Mouse (Mus musculus) G1E (cell line): ENCODE measurements around the gene Med27. TPM values are rescaled to one million over a fixed set of nuclear protein-coding genes. Genes with fewer than 3 reads are reported as not detected.

ENCODE experiments used
- ATAC-seq: 2 replicates; pipeline ENCODE4 v1.8.0; 2016; ENCODE audit warnings: mild to moderate bottlenecking; ENCODE audit not compliant: insufficient number of reproducible peaks, poor library complexity, low FRiP score, severe bottlenecking; ENCODE audit errors: extremely low read depth
- DNase-seq: peaks from one replicate; pipeline ENCODE4 v3.0.0; 2012; ENCODE audit warnings: low spot score
- H3K27me3 ChIP-seq: 2 replicates; pipeline ENCODE4 v1.6.1; 2012; ENCODE audit warnings: mild to moderate bottlenecking, low read length, inconsistent platforms; ENCODE audit not compliant: insufficient read depth
- H3K36me3 ChIP-seq: replicated peaks from 2 replicates; pipeline ENCODE3; 2012; ENCODE audit warnings: mild to moderate bottlenecking, inconsistent platforms
- H3K4me1 ChIP-seq: 2 replicates; pipeline ENCODE4 v1.6.1; 2012; ENCODE audit warnings: low read depth, low read length, inconsistent platforms, mixed read lengths; ENCODE audit not compliant: insufficient read depth
- H3K4me3 ChIP-seq: 2 replicates; pipeline ENCODE4 v1.5.1; 2012; ENCODE audit warnings: low read depth, mild to moderate bottlenecking, inconsistent platforms, low read length, moderate library complexity, mixed read lengths
- H3K9me3 ChIP-seq: replicated peaks from 2 replicates; pipeline ENCODE4 v1.6.1; 2012; ENCODE audit warnings: inconsistent platforms
- CTCF ChIP-seq: IDR thresholded peaks from 2 replicates; pipeline ENCODE4 v1.5.1; 2012; ENCODE audit warnings: low read depth, low read length, inconsistent platforms, mixed read lengths
- GATA1 ChIP-seq: IDR thresholded peaks from 2 replicates; pipeline ENCODE4 v1.6.1; 2012; ENCODE audit warnings: borderline replicate concordance, low read length, inconsistent platforms, mixed read lengths
- GATA2 ChIP-seq: IDR thresholded peaks from 2 replicates; pipeline ENCODE4 v1.6.1; 2012; ENCODE audit warnings: low read depth, low read length, inconsistent platforms, borderline replicate concordance
- POLR2AphosphoS5 ChIP-seq: IDR thresholded peaks from 2 replicates; pipeline ENCODE4 v1.6.1; 2012; ENCODE audit warnings: low read depth, low read length, inconsistent platforms; ENCODE audit not compliant: insufficient replicate concordance
- TAL1 ChIP-seq: conservative IDR thresholded peaks from 2 replicates; pipeline ENCODE4 v1.6.1; 2012; ENCODE audit warnings: low read depth, low read length, inconsistent platforms, mixed read lengths
- polyA plus RNA-seq: library from polyadenylated mRNA; stranded (reverse); fragments of >175 nt; gene quantifications from 2 replicates; pipeline ENCODE4 v1.2.3, GENCODE M21; 2012
- total RNA-seq, 2 experiments: library from RNA; stranded (forward) in 1 of 2; stranded (reverse) in 1 of 2; fragments of 200-1000 nt in 1 of 2; fragments of >200 nt in 1 of 2; fragmentation: Nextera tagmentation in 1 of 2; gene quantifications; 2 replicates each; pipeline ENCODE4 v1.2.3; 2014 to 2017

Med27 gene
- total and polyA plus RNA-seq, 3 experiments: 23.4 to 95.0 (median 58.1) TPM

DNA sequence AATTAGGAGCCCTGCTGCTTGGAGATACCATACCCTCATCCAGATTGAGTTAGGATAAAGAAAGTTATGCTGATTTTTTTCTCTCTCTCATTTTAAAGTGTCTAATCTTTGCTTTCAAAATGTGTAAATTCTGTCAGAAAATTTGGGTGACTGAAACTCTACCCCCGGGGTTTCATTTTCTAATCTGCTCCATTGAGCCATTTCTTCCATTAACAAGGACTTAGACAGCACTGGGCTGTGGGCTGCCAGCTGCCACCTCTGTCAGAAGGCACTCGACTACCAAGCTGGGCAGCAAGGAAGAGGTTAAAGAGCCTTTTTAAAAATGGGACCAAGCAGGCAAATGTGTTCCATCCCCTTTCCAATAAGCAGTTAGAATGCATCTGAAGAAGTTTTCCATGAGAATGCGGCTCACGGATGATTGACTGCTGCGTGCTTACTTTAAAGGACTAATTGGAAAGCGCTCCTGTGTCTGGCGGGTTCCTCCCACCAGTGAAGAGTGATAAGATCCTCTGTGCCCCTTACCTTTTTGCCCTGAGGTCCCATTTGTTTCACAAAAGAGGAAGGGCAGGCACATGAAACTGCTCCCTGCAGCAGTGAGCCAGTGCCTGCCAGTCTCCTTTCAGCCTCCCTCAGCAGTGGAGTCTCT is 93.4 kb downstream of the Med27 start:
- H3K27me3 ChIP-seq: no peaks in the 10 kb centered on the region
- TF ChIP-seq TAL1 (no peak), CTCF (no peak), GATA2 (no peak), POLR2AphosphoS5 (no peak), GATA1 (no peak)
- no peak for DNase-seq
- no peak overlapping the region for H3K4me3 ChIP-seq
- no peak for ATAC-seq
- H3K9me3 ChIP-seq: no peaks in the 10 kb centered on the region
- peaks cover 36% of the 10 kb centered on the region for H3K36me3 ChIP-seq
- H3K4me1 ChIP-seq: peaks cover 12% of the 10 kb centered on the region

DNA sequence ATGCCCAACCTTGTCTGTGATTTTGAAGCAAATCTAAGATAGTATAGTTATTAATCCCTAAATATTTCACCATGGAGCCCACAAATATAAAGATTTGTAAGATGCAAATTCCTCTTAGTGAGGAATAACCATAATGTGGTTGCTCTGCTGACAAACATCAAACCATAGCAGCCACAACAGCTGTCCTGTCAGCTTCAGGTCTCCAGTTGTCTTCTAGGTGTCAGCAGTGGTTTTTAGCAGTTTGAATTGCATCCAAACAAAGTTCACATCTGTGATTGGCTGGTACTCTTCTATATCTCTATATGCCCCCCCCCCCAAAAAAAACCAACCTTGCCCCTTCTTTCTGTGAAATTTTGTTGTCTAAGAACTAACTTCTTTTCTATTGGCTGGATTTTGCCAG is 95.7 kb downstream of the Med27 start:
- no peaks in the 10 kb centered on the region for H3K27me3 ChIP-seq
- ATAC-seq: no peak
- DNase-seq: no peak
- H3K4me1 ChIP-seq: peaks cover 16% of the 10 kb centered on the region
- no peaks in the 10 kb centered on the region for H3K9me3 ChIP-seq
- H3K36me3 ChIP-seq: peaks cover 30% of the 10 kb centered on the region
- no peak overlapping the region for H3K4me3 ChIP-seq
- TF ChIP-seq POLR2AphosphoS5 (no peak), GATA1 (no peak), CTCF (no peak), TAL1 (no peak), GATA2 (no peak)

DNA sequence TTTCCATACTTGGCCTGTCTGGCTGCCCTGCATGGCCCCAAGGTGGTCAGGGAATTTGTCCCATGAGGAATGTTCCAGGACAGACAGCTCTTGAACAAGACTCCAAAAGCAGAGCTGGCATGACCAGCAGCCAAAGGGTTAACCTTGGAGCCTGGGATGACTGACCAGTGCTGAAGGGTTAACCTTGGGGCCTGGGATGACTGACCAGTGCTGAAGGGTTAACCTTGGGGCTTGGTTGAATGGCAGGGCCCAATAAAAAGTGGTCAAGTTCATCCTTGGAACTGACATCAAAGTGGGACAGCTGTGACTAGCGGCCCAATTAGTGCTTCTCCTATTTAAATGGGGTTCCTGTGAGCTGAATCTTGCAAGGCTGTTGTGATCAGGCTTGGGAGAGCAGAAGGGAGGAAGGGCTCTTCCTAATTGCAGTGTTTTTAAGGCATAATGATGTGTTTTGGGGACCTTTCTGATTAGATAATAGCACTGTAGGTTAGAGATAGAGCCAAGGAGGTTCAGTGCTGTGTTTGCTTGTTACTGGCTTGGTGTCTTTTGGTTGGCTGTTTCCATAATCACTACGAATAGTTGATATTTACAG is 97.1 kb downstream of the Med27 start:
- Histone ChIP-seq H3K36me3 (peaks cover 29% of the 10 kb centered on the region), H3K4me3 (no peak overlapping the region), H3K27me3 (no peaks in the 10 kb centered on the region), H3K9me3 (no peaks in the 10 kb centered on the region), H3K4me1 (peaks cover 16% of the 10 kb centered on the region)
- DNase-seq (no peak), ATAC-seq (no peak)
- TF ChIP-seq TAL1 (no peak), GATA1 (no peak), GATA2 (no peak), CTCF (no peak), POLR2AphosphoS5 (no peak)

DNA sequence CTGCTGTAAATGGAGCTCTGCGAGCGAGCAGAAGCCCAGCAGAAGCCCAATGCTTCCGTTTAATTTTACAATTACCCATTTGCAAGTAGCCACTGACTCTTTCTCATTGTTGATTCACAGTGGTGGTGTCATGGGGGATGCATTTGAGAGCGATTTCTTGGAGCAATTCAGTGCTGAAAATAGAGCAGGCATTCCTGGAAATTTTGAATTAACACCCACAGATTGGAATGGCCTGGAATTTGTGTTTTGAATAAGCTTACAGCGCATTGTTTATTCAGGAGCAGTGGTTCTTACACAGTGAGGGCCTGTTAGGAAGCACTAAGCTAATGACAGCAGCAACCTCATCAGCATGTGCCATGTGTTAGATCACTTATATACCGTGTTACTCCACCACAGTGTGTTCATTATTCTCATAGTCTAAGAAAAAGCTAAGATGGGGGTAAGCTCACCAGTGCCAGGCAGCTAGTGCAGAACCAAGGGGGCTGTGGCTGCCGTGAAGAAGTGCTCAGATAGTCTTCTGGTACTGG is 101.9 kb downstream of the Med27 start:
- ATAC-seq: no peak
- no peak overlapping the region for H3K4me3 ChIP-seq
- H3K4me1 ChIP-seq: peaks cover 7% of the 10 kb centered on the region; the same call in 1 of the 2 replicates
- H3K9me3 ChIP-seq: no peaks in the 10 kb centered on the region
- peaks cover 33% of the 10 kb centered on the region for H3K36me3 ChIP-seq
- DNase-seq: no peak
- TF ChIP-seq TAL1 (no peak), GATA1 (no peak), POLR2AphosphoS5 (no peak), GATA2 (no peak), CTCF (no peak)
- no peaks in the 10 kb centered on the region for H3K27me3 ChIP-seq

DNA sequence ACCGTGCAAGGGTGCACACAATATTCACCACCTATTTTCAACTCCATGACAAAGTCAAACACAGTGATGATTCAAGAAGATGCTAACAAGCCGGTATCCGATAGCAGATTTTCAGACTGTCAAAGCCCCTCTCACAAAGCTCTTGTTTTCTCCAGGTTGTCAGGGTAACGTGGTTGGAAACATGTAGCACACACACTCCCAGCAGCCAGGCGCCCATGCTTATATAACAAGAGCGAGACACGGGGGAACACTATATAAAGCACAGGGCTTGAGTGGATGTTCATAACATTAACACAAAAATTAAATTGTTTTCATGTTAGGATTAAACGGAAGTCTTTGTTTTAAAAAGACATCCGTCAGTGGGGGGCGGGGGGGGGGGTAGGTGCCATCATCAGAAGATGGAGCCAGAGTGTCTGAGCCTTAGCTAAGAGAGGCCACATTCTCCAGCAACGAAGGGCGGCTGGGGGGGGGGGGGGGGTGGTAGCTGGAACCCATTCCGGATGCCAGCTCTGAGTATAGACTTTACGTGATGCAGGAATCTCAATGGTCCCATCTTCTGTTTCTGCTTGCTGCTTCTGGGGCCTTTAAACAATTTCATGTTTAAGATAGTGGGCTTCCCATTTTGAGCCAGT is 104.9 kb downstream of the Med27 start:
- no peaks in the 10 kb centered on the region for H3K27me3 ChIP-seq
- H3K4me3 ChIP-seq: no peak overlapping the region
- H3K9me3 ChIP-seq: no peaks in the 10 kb centered on the region
- TF ChIP-seq GATA1 (no peak), POLR2AphosphoS5 (no peak), CTCF (no peak), TAL1 (no peak), GATA2 (no peak)
- ATAC-seq (no peak), DNase-seq (no peak)
- H3K4me1 ChIP-seq: peaks cover 27% of the 10 kb centered on the region
- H3K36me3 ChIP-seq: peaks cover 40% of the 10 kb centered on the region

DNA sequence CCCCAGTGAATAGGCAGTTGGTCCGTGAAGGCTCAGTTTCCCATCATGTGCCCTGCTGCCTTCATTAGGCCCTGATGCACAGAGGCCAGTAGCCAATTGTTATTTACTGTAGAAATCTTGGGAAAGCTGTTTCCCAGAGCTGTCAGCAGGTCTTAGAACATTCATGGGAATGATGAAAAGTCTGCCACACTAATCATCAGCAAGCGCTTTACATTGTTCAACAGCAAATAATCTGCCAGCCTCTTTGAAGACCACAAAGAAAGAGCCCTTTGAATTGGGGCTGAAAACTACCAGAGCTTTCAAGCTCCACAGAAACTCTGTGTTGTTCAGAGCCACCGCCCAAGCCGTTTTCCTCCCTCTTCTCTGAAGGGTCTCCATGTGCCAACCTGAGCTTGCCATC is 106.8 kb downstream of the Med27 start:
- Histone ChIP-seq H3K27me3 (no peaks in the 10 kb centered on the region), H3K36me3 (peaks cover 36% of the 10 kb centered on the region), H3K4me3 (no peak overlapping the region), H3K9me3 (no peaks in the 10 kb centered on the region), H3K4me1 (peaks cover 41% of the 10 kb centered on the region)
- ATAC-seq: no peak
- TF ChIP-seq CTCF (no peak), TAL1 (no peak), GATA2 (no peak), POLR2AphosphoS5 (no peak)
- DNase-seq: no peak
